Mouse (Mus musculus) macrophage (primary cell): ENCODE measurements around the gene Dnhd1. TPM values are rescaled to one million over a fixed set of nuclear protein-coding genes. Genes with fewer than 3 reads are reported as not detected.

ENCODE experiments used
- H3K27ac ChIP-seq: fragments of 350-480 bp; formaldehyde crosslinking; 2 replicates; pipeline ENCODE4 v1.9.0; 2021
- H3K36me3 ChIP-seq: fragments of 350-480 bp; formaldehyde crosslinking; 2 replicates; pipeline ENCODE4 v1.9.0; 2021; ENCODE audit errors: inconsistent target
- H3K4me3 ChIP-seq: fragments of 350-480 bp; formaldehyde crosslinking; 2 replicates; pipeline ENCODE4 v1.9.0; 2021; ENCODE audit errors: inconsistent target
- H3K79me2 ChIP-seq: fragments of 350-480 bp; formaldehyde crosslinking; 2 replicates; pipeline ENCODE4 v1.9.0; 2021; ENCODE audit errors: inconsistent target
- WGBS: methylation state at CpG from one replicate; pipeline ENCODE4 v1.1.7; 2026; ENCODE audit warnings: inconsistent platforms; ENCODE audit not compliant: missing documents; 5-methylcytosine and 5-hydroxymethylcytosine counted together
- polyA plus RNA-seq: library from polyadenylated mRNA; stranded (reverse); fragments of 250-400 nt; gene quantifications from 3 replicates; pipeline ENCODE4 v1.2.4, GENCODE M21; 2018; ENCODE audit warnings: inconsistent platforms
- total RNA-seq, 78 experiments: library from RNA; depleted of rRNA; stranded (reverse); fragments of 250-400 nt; gene quantifications; 1 replicate in 9 of 78; 2 replicates in 24 of 78; 3 replicates in 43 of 78; 4 replicates in 2 of 78; pipeline ENCODE4 v1.2.4; 2018; ENCODE audit warnings: inconsistent platforms in 56 of 78

The Dnhd1 gene
- total RNA-seq (2018; cell fraction: chromatin; rRNA removed): 10 to 100 TPM in 25 of 26 experiments, 1 to 10 TPM in 1; 7.1 to 53.6 (median 24.0) TPM
- 1 to 10 TPM in 9 of 26 experiments, under 1 TPM in 17; 0.24 to 3.3 (median 0.80) TPM for total RNA-seq (2018; cell fraction: cytosol; rRNA removed)
- 10 to 100 TPM in 20 of 26 experiments, 1 to 10 TPM in 6; 3.5 to 24.1 (median 14.1) TPM for total RNA-seq (2018; cell fraction: nucleus; rRNA removed)
- 0.68 to 2.0 TPM (median 0.80 TPM) in 3 replicates for polyA plus RNA-seq

- no peak within 1 kb of the TSS for H3K27ac ChIP-seq
- H3K4me3 ChIP-seq: peak within 1 kb of the TSS; percentile 22
- no peaks in the 10 kb centered on the region for H3K79me2 ChIP-seq
- 2% methylated on average over 17 of the region's 17 CpGs for WGBS
- H3K36me3 ChIP-seq: 0 out of 2 replicates have a peak, but pooled peaks cover 2% of the 10 kb centered on the region
These were observed at the start of gene Dnhd1 for GRCm38 (mm10) chr7:105650639-105651435. Gene Dnhd1, plus strand, starts transcription at chr7:105650827.

GRCm38 (mm10) chr7:105602860-105603623, 47.6 kb upstream of the Dnhd1 start:
- WGBS: 48% methylated on average over 9 of the region's 9 CpGs
- Histone ChIP-seq H3K36me3 (no peaks in the 10 kb centered on the region), H3K27ac (no peak overlapping the region), H3K79me2 (no peaks in the 10 kb centered on the region), H3K4me3 (no peak overlapping the region)

GRCm38 (mm10) chr7:105608467-105608866, 42.2 kb upstream of the Dnhd1 start:
- 20% methylated on average over 3 of the region's 3 CpGs for WGBS
- no peaks in the 10 kb centered on the region for H3K79me2 ChIP-seq
- H3K4me3 ChIP-seq: no peak overlapping the region
- H3K36me3 ChIP-seq: peaks cover 33% of the 10 kb centered on the region
- no peak overlapping the region for H3K27ac ChIP-seq

GRCm38 (mm10) chr7:105611767-105612166, 38.9 kb upstream of the Dnhd1 start:
- Histone ChIP-seq H3K36me3 (peaks cover 65% of the 10 kb centered on the region), H3K4me3 (no peak overlapping the region), H3K79me2 (no peaks in the 10 kb centered on the region), H3K27ac (no peak overlapping the region)
- WGBS: 100% methylated on average over 1 of the region's 1 CpGs

- H3K79me2 ChIP-seq: no peaks in the 10 kb centered on the region
- peaks cover 91% of the 10 kb centered on the region for H3K36me3 ChIP-seq
- no peak overlapping the region for H3K27ac ChIP-seq
- WGBS: 100% methylated on average over 1 of the region's 1 CpGs
- H3K4me3 ChIP-seq: no peak overlapping the region
These were observed 36.2 kb upstream of the Dnhd1 start for GRCm38 (mm10) chr7:105614400-105614799.

- WGBS: 100% methylated on average over 1 of the region's 1 CpGs
- Histone ChIP-seq H3K36me3 (peaks cover 99% of the 10 kb centered on the region), H3K79me2 (no peaks in the 10 kb centered on the region), H3K4me3 (no peak overlapping the region), H3K27ac (no peak overlapping the region)
These were observed 34.9 kb upstream of the Dnhd1 start for GRCm38 (mm10) chr7:105615720-105616119.

- Histone ChIP-seq H3K36me3 (peaks cover 99% of the 10 kb centered on the region), H3K4me3 (no peak overlapping the region)
- 96% methylated on average over 6 of the region's 6 CpGs for WGBS
These were observed 34.1 kb upstream of the Dnhd1 start for GRCm38 (mm10) chr7:105616561-105616960.

GRCm38 (mm10) chr7:105617810-105618209, 32.8 kb upstream of the Dnhd1 start:
- 96% methylated on average over 22 of the region's 22 CpGs for WGBS
- H3K79me2 ChIP-seq: no peaks in the 10 kb centered on the region
- no peak overlapping the region for H3K4me3 ChIP-seq
- H3K36me3 ChIP-seq: peaks cover 99% of the 10 kb centered on the region
- no peak overlapping the region for H3K27ac ChIP-seq

More at GRCm38 (mm10) chr7:105616561-105616960, 34.1 kb upstream of the Dnhd1 start:
- Histone ChIP-seq H3K79me2 (no peaks in the 10 kb centered on the region), H3K27ac (no peak overlapping the region)

- Histone ChIP-seq H3K36me3 (peaks cover 97% of the 10 kb centered on the region), H3K27ac (no peak overlapping the region), H3K79me2 (no peaks in the 10 kb centered on the region), H3K4me3 (no peak overlapping the region)
- WGBS: 95% methylated on average over 3 of the region's 3 CpGs
These were observed 30.9 kb upstream of the Dnhd1 start for GRCm38 (mm10) chr7:105619701-105620100.

- H3K79me2 ChIP-seq: no peaks in the 10 kb centered on the region; the same call in 1 of the 2 replicates
- WGBS: 94% methylated on average over 4 of the region's 4 CpGs
- no peak overlapping the region for H3K4me3 ChIP-seq
- H3K27ac ChIP-seq: no peak overlapping the region
- peaks cover 91% of the 10 kb centered on the region for H3K36me3 ChIP-seq
These were observed 29.6 kb upstream of the Dnhd1 start for GRCm38 (mm10) chr7:105621053-105621452.

GRCm38 (mm10) chr7:105621646-105622292, 28.9 kb upstream of the Dnhd1 start:
- peaks cover 84% of the 10 kb centered on the region for H3K36me3 ChIP-seq
- no peak overlapping the region for H3K27ac ChIP-seq
- H3K4me3 ChIP-seq: no peak overlapping the region
- 86% methylated on average over 8 of the region's 8 CpGs for WGBS
- H3K79me2 ChIP-seq: no peaks in the 10 kb centered on the region; the same call in 1 of the 2 replicates

- WGBS: 94% methylated on average over 6 of the region's 6 CpGs
- H3K36me3 ChIP-seq: peaks cover 48% of the 10 kb centered on the region
- no peak overlapping the region for H3K4me3 ChIP-seq
- H3K27ac ChIP-seq: no peak overlapping the region
- H3K79me2 ChIP-seq: peaks cover 17% of the 10 kb centered on the region; the same call in 1 of the 2 replicates
These were observed 25.2 kb upstream of the Dnhd1 start for GRCm38 (mm10) chr7:105625397-105625796.

GRCm38 (mm10) chr7:105628633-105629032, 22.0 kb upstream of the Dnhd1 start:
- H3K79me2 ChIP-seq: peaks cover 45% of the 10 kb centered on the region
- no peak overlapping the region for H3K27ac ChIP-seq
- H3K4me3 ChIP-seq: no peak overlapping the region
- 2% methylated on average over 3 of the region's 3 CpGs for WGBS
- peaks cover 17% of the 10 kb centered on the region; the same call in 1 of the 2 replicates for H3K36me3 ChIP-seq

GRCm38 (mm10) chr7:105632551-105632972, 18.1 kb upstream of the Dnhd1 start:
- Histone ChIP-seq H3K27ac (no peak overlapping the region), H3K36me3 (peaks cover 11% of the 10 kb centered on the region), H3K79me2 (peaks cover 41% of the 10 kb centered on the region), H3K4me3 (peak overlapping the region; percentile 63)
- 50% methylated on average over 4 of the region's 4 CpGs for WGBS
